Mouse (Mus musculus): ENCODE measurements at regions not wholly inside any gene's neighbourhood (a gene's known extent, or its start where the extent isn't known, plus 50 kb on each side); places are given as distances from the start of the nearest gene placed in this dataset.

DNA sequence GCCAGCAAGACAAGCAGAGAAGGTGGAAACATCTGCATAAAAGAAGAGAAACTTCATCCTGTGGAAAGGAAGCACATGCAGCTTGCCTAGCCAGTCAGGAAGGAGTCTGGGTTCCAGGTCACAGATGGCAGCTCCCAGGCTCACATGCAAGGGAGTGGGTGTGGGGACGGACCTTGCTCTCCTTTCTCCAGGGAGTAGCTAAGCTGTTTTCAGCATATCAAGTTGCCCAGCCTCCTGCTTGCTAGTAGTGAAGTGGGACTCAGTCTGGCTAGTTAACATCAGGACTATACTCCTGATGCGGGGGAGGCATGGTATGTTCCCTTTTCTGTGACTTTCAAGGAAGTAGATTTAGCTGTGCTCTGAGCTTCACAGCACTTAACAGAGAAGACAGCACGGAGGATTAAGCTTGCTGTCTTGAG lies 62.0 kb upstream of the Slc4a7 start:
- no peaks in the 10 kb centered on the region for H3K9me3 ChIP-seq (ENCODE audit: control insufficient read depth, insufficient read depth, low read depth, low read length)
- no peak overlapping the region for H3K27ac ChIP-seq (ENCODE audit: insufficient read depth, low read depth, low read length, poor library complexity, severe bottlenecking)
- no peak overlapping the region for H3K9ac ChIP-seq (ENCODE audit: insufficient read depth, low read depth, low read length, poor library complexity, severe bottlenecking)
- no peaks in the 10 kb centered on the region for H3K36me3 ChIP-seq (ENCODE audit: control insufficient read depth, insufficient read depth, low read length, poor library complexity, severe bottlenecking)
- peaks cover 0 to 2% of the 10 kb centered on the region in 2 experiments; a peak in 1 of 4 replicates for H3K4me1 ChIP-seq (ENCODE audit: control insufficient read depth in 2 of 2, insufficient read depth in 2 of 2, low read length in 2 of 2, poor library complexity in 1 of 2)
- in situ Hi-C loops (cut with MboI; ENCODE audit: low sequenced_read_pairs in 2 of 2, unreplicated experiment in 2 of 2), result no loop called here
- H3K4me3 ChIP-seq (ENCODE audit: insufficient read depth in 1 of 2, low read depth in 1 of 2, low read length in 2 of 2, poor library complexity in 1 of 2, severe bottlenecking in 1 of 2), result no peak overlapping the region
- TF ChIP-seq CHD2 (IDR thresholded peaks at IDR 0.05; ENCODE audit: low read depth, low read length) (no peak), HCFC1 (IDR thresholded peaks at IDR 0.05; ENCODE audit: borderline replicate concordance, insufficient read depth, low read length) (no peak), ZC3H11A (IDR thresholded peaks at IDR 0.05; ENCODE audit: borderline replicate concordance, low read depth, low read length) (no peak), ZNF384 (IDR thresholded peaks at IDR 0.05; ENCODE audit: low read depth, low read length) (no peak), MAFK (IDR thresholded peaks at IDR 0.05; ENCODE audit: insufficient read depth, low read depth, low read length) (no peak)
- DNase-seq (ENCODE audit: low read depth, low spot score), result no peak

DNA sequence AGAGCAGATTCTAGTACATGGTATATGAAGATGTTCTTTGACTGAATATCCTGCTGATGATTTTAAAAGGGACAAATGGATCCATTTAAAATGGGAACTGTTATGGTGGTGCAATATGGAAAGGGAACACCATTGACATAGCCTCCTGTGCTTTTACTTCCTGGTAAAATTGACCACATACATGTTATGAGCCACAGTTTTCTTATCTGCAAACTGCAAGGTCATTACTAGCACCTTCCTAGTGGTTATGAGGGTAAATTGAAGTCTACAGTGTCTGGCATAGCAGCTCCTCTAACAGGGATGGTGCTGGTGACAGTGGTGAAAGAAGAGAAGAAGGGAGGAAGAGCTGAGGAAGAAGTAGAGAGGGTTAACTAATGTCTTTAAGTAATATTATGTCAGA lies 61.5 kb upstream of the Slc4a7 start:
- in situ Hi-C loops (cut with MboI; ENCODE audit: low sequenced_read_pairs in 2 of 2, unreplicated experiment in 2 of 2), result no loop called here
- Histone ChIP-seq H3K9me3 (ENCODE audit: control insufficient read depth, insufficient read depth, low read depth, low read length) (no peaks in the 10 kb centered on the region), H3K4me3 (ENCODE audit: insufficient read depth in 1 of 2, low read depth in 1 of 2, low read length in 2 of 2, poor library complexity in 1 of 2, severe bottlenecking in 1 of 2) (no peak overlapping the region), H3K4me1 (ENCODE audit: control insufficient read depth in 2 of 2, insufficient read depth in 2 of 2, low read length in 2 of 2, poor library complexity in 1 of 2) (peaks cover 0 to 2% of the 10 kb centered on the region in 2 experiments; a peak in 1 of 4 replicates), H3K36me3 (ENCODE audit: control insufficient read depth, insufficient read depth, low read length, poor library complexity, severe bottlenecking) (no peaks in the 10 kb centered on the region), H3K27ac (ENCODE audit: insufficient read depth, low read depth, low read length, poor library complexity, severe bottlenecking) (no peak overlapping the region), H3K9ac (ENCODE audit: insufficient read depth, low read depth, low read length, poor library complexity, severe bottlenecking) (no peak overlapping the region)
- no peak for DNase-seq (ENCODE audit: low read depth, low spot score)
- TF ChIP-seq CHD2 (IDR thresholded peaks at IDR 0.05; ENCODE audit: low read depth, low read length) (no peak), ZC3H11A (IDR thresholded peaks at IDR 0.05; ENCODE audit: borderline replicate concordance, low read depth, low read length) (no peak), ZNF384 (IDR thresholded peaks at IDR 0.05; ENCODE audit: low read depth, low read length) (no peak), HCFC1 (IDR thresholded peaks at IDR 0.05; ENCODE audit: borderline replicate concordance, insufficient read depth, low read length) (no peak)

DNA sequence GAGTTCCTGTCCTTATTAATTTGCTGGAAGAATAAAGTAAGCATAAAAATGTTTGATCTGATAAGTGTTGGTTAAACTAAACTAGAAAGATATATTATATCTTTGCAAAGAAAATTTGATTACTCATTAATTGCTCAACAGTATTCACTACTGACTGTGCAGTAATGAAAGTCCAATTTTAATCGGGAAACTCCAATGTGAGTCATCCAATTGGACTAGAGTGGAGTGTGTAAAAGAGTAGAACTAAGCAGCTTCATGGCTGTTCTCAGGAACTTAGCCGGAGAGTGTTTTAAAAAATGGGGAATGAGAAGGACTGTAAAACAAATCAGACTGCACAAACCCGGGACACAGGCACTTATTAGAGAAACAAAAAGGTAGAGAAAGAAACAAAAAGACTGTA lies 58.5 kb upstream of the Slc4a7 start:
- in situ Hi-C loops (cut with MboI; ENCODE audit: low sequenced_read_pairs in 2 of 2, unreplicated experiment in 2 of 2), result no loop called here
- no peak overlapping the region for H3K9ac ChIP-seq (ENCODE audit: insufficient read depth, low read depth, low read length, poor library complexity, severe bottlenecking)
- DNase-seq (ENCODE audit: low read depth, low spot score), result no peak
- H3K4me1 ChIP-seq (ENCODE audit: control insufficient read depth in 2 of 2, insufficient read depth in 2 of 2, low read length in 2 of 2, poor library complexity in 1 of 2), result peaks cover 0 to 2% of the 10 kb centered on the region in 2 experiments; a peak in 1 of 4 replicates
- no peaks in the 10 kb centered on the region for H3K9me3 ChIP-seq (ENCODE audit: control insufficient read depth, insufficient read depth, low read depth, low read length)
- H3K36me3 ChIP-seq (ENCODE audit: control insufficient read depth, insufficient read depth, low read length, poor library complexity, severe bottlenecking), result no peaks in the 10 kb centered on the region
- H3K27ac ChIP-seq (ENCODE audit: insufficient read depth, low read depth, low read length, poor library complexity, severe bottlenecking), result no peak overlapping the region
- no peak for TF ChIP-seq CHD2 (IDR thresholded peaks at IDR 0.05; ENCODE audit: low read depth, low read length)
- no peak for TF ChIP-seq MAFK (IDR thresholded peaks at IDR 0.05; ENCODE audit: insufficient read depth, low read depth, low read length)
- TF ChIP-seq ZNF384 (IDR thresholded peaks at IDR 0.05; ENCODE audit: low read depth, low read length), result no peak
- no peak for TF ChIP-seq ZC3H11A (IDR thresholded peaks at IDR 0.05; ENCODE audit: borderline replicate concordance, low read depth, low read length)
- no peak for TF ChIP-seq HCFC1 (IDR thresholded peaks at IDR 0.05; ENCODE audit: borderline replicate concordance, insufficient read depth, low read length)
- H3K4me3 ChIP-seq (ENCODE audit: insufficient read depth in 1 of 2, low read depth in 1 of 2, low read length in 2 of 2, poor library complexity in 1 of 2, severe bottlenecking in 1 of 2), result no peak overlapping the region

DNA sequence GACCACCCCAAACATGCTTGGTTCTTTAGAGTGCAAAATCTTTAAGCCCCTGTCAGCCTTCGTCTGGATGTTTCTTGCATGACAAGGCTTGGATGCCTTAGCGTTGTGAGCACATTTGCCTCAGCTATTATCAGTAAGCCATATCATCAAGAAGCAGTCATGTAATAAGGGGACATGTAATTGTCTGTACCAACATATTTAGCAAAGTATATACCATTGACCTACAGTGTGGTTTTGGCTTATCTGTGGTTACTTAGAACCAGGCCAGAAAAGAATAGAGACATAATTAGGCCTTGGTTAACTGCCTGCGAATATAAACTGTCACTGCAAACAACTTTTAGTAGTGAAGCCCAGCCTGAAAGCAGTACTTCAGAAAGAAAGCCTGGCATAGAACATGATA lies 57.0 kb upstream of the Slc4a7 start:
- Histone ChIP-seq H3K27ac (ENCODE audit: insufficient read depth, low read depth, low read length, poor library complexity, severe bottlenecking) (no peak overlapping the region), H3K9me3 (ENCODE audit: control insufficient read depth, insufficient read depth, low read depth, low read length) (no peaks in the 10 kb centered on the region), H3K9ac (ENCODE audit: insufficient read depth, low read depth, low read length, poor library complexity, severe bottlenecking) (no peak overlapping the region), H3K36me3 (ENCODE audit: control insufficient read depth, insufficient read depth, low read length, poor library complexity, severe bottlenecking) (no peaks in the 10 kb centered on the region), H3K4me3 (ENCODE audit: insufficient read depth in 1 of 2, low read depth in 1 of 2, low read length in 2 of 2, poor library complexity in 1 of 2, severe bottlenecking in 1 of 2) (no peak overlapping the region), H3K4me1 (ENCODE audit: control insufficient read depth in 2 of 2, insufficient read depth in 2 of 2, low read length in 2 of 2, poor library complexity in 1 of 2) (peaks cover 0 to 2% of the 10 kb centered on the region in 2 experiments; a peak in 1 of 4 replicates)
- in situ Hi-C loops (cut with MboI; ENCODE audit: low sequenced_read_pairs in 2 of 2, unreplicated experiment in 2 of 2), result no loop called here
- no peak for DNase-seq (ENCODE audit: low read depth, low spot score)
- no peak for TF ChIP-seq ZC3H11A (IDR thresholded peaks at IDR 0.05; ENCODE audit: borderline replicate concordance, low read depth, low read length)
- no peak for TF ChIP-seq ZNF384 (IDR thresholded peaks at IDR 0.05; ENCODE audit: low read depth, low read length)
- TF ChIP-seq CHD2 (IDR thresholded peaks at IDR 0.05; ENCODE audit: low read depth, low read length), result no peak
- TF ChIP-seq MAFK (IDR thresholded peaks at IDR 0.05; ENCODE audit: insufficient read depth, low read depth, low read length), result no peak
- TF ChIP-seq HCFC1 (IDR thresholded peaks at IDR 0.05; ENCODE audit: borderline replicate concordance, insufficient read depth, low read length), result no peak
